Mouse (Mus musculus) liver, embryonic 12.5 days (tissue): ENCODE results near the gene Mau2. TPM values are rescaled to one million over a fixed set of nuclear protein-coding genes. Genes with fewer than 3 reads are reported as not detected.

Source experiments
- ATAC-seq: fragments of 200-750 bp; cut with Nextera tagmentation; 2 replicates; pipeline ENCODE4 v1.8.0; 2017; ENCODE audit warnings: moderate number of reproducible peaks, mild to moderate bottlenecking, moderate library complexity
- H3K27ac ChIP-seq: fragments of 300-500 bp; sonication (generic); 2 replicates; pipeline ENCODE4 v1.5.1; 2016; ENCODE audit warnings: mild to moderate bottlenecking
- H3K27me3 ChIP-seq: fragments of 300-500 bp; sonication (generic); replicated peaks from 2 replicates; pipeline ENCODE4 v1.6.1; 2016; ENCODE audit warnings: mild to moderate bottlenecking, moderate library complexity
- H3K36me3 ChIP-seq: fragments of 300-500 bp; sonication (generic); 2 replicates; pipeline ENCODE4 v1.6.1; 2016; ENCODE audit warnings: mild to moderate bottlenecking, moderate library complexity
- H3K4me1 ChIP-seq: fragments of 300-500 bp; sonication (generic); 2 replicates; pipeline ENCODE4 v1.6.1; 2016
- H3K4me2 ChIP-seq: fragments of 300-500 bp; sonication (generic); 2 replicates; pipeline ENCODE4 v1.6.1; 2016; ENCODE audit warnings: mild to moderate bottlenecking, moderate library complexity
- H3K4me3 ChIP-seq: fragments of 300-500 bp; sonication (generic); 2 replicates; pipeline ENCODE4 v1.5.1; 2016; ENCODE audit warnings: mild to moderate bottlenecking, moderate library complexity
- H3K9ac ChIP-seq: fragments of 300-500 bp; sonication (generic); 2 replicates; pipeline ENCODE4 v1.6.1; 2016; ENCODE audit warnings: mild to moderate bottlenecking, moderate library complexity
- H3K9me3 ChIP-seq: fragments of 300-500 bp; sonication (generic); replicated peaks from 2 replicates; pipeline ENCODE4 v1.6.1; 2016; ENCODE audit warnings: mild to moderate bottlenecking, moderate library complexity
- WGBS: fragments of 180-500 bp; shearing (Covaris S2); methylation state at CpG from one replicate; pipeline ENCODE4 v1.1.7; 2016; ENCODE audit not compliant: insufficient replicate concordance; 5-methylcytosine and 5-hydroxymethylcytosine counted together
- polyA plus RNA-seq: library from polyadenylated mRNA; unstranded; fragments of >200 nt; fragmentation: Nextera tagmentation; extraction: Ambion mirVana; gene quantifications from 2 replicates; pipeline ENCODE4 v1.2.1, GENCODE M21; 2016

The Mau2 gene
- 35.4 and 36.2 TPM in 2 replicates for polyA plus RNA-seq

GRCm38 (mm10) chr8:70042583-70043455 lies at the start of gene Mau2, which contains the start of gene Sugp1:
Mau2 (minus strand) TSS chr8:70042734.
Sugp1 (plus strand) TSS chr8:70042813.
- peak; percentile 91 for ATAC-seq
- WGBS: 2% methylated on average over 65 of the region's 65 CpGs
- no peaks in the 10 kb centered on the region for H3K27me3 ChIP-seq
- peak within 1 kb of the TSS; percentile 98 for H3K4me3 ChIP-seq
- H3K4me1 ChIP-seq: peaks cover 58% of the 10 kb centered on the region
- peak within 1 kb of the TSS; percentile 96 for H3K9ac ChIP-seq
- H3K9me3 ChIP-seq: no peaks in the 10 kb centered on the region
- H3K36me3 ChIP-seq: peaks cover 14% of the 10 kb centered on the region; the same call in 1 of the 2 replicates
- H3K4me2 ChIP-seq: peak within 1 kb of the TSS; percentile 96
- peak within 1 kb of the TSS; percentile 86 for H3K27ac ChIP-seq

- Histone ChIP-seq H3K4me2 (no peak overlapping the region), H3K27me3 (peaks cover 96% of the 10 kb centered on the region), H3K27ac (no peak overlapping the region), H3K9me3 (no peaks in the 10 kb centered on the region), H3K9ac (no peak overlapping the region), H3K36me3 (no peaks in the 10 kb centered on the region), H3K4me3 (no peak overlapping the region), H3K4me1 (peaks cover 8% of the 10 kb centered on the region)
- no peak for ATAC-seq
- WGBS: 52% methylated on average over 9 of the region's 9 CpGs
These were observed 46.9 kb upstream of the Mau2 start for GRCm38 (mm10) chr8:70089296-70089960.

- Histone ChIP-seq H3K4me2 (peak overlapping the region; percentile 48), H3K27ac (no peak overlapping the region), H3K4me1 (peaks cover 21% of the 10 kb centered on the region), H3K4me3 (peak overlapping the region; percentile 24), H3K9me3 (no peaks in the 10 kb centered on the region), H3K36me3 (no peaks in the 10 kb centered on the region), H3K9ac (no peak overlapping the region), H3K27me3 (peaks cover 97% of the 10 kb centered on the region)
- peak; percentile 31; the same call in 1 of the 2 replicates for ATAC-seq
- WGBS: 7% methylated on average over 56 of the region's 56 CpGs
These were observed 45.5 kb upstream of the Mau2 start for GRCm38 (mm10) chr8:70087836-70088650.

- no peak overlapping the region for H3K4me2 ChIP-seq
- no peaks in the 10 kb centered on the region for H3K9me3 ChIP-seq
- H3K27me3 ChIP-seq: peaks cover 100% of the 10 kb centered on the region
- no peak overlapping the region for H3K27ac ChIP-seq
- H3K4me1 ChIP-seq: peaks cover 22% of the 10 kb centered on the region
- WGBS: 6% methylated on average over 7 of the region's 7 CpGs
- no peak overlapping the region for H3K9ac ChIP-seq
- no peak overlapping the region for H3K4me3 ChIP-seq
- no peak for ATAC-seq
- H3K36me3 ChIP-seq: no peaks in the 10 kb centered on the region
These were observed 44.7 kb upstream of the Mau2 start for GRCm38 (mm10) chr8:70087237-70087636.

GRCm38 (mm10) chr8:70086151-70086550 lies 43.6 kb upstream of the Mau2 start:
- H3K4me1 ChIP-seq: peaks cover 22% of the 10 kb centered on the region
- WGBS: 32% methylated on average over 1 of the region's 1 CpGs
- no peaks in the 10 kb centered on the region for H3K36me3 ChIP-seq
- no peak overlapping the region for H3K9ac ChIP-seq
- H3K4me3 ChIP-seq: no peak overlapping the region
- no peak overlapping the region for H3K27ac ChIP-seq
- H3K9me3 ChIP-seq: no peaks in the 10 kb centered on the region
- no peak overlapping the region for H3K4me2 ChIP-seq
- ATAC-seq: no peak
- H3K27me3 ChIP-seq: peaks cover 100% of the 10 kb centered on the region

GRCm38 (mm10) chr8:70084191-70085065 lies 41.9 kb upstream of the Mau2 start:
- WGBS: 3% methylated on average over 71 of the region's 71 CpGs
- ATAC-seq: no peak
- Histone ChIP-seq H3K9ac (no peak overlapping the region), H3K27ac (no peak overlapping the region), H3K4me1 (peaks cover 22% of the 10 kb centered on the region), H3K27me3 (peaks cover 89% of the 10 kb centered on the region), H3K4me3 (peak overlapping the region; percentile 43), H3K4me2 (peak overlapping the region; percentile 59), H3K9me3 (no peaks in the 10 kb centered on the region), H3K36me3 (no peaks in the 10 kb centered on the region)

- peaks cover 22% of the 10 kb centered on the region for H3K4me1 ChIP-seq
- H3K4me3 ChIP-seq: peak within 1 kb of the TSS; percentile 43
- no peaks in the 10 kb centered on the region for H3K9me3 ChIP-seq
- WGBS: under 1% methylated on average over 26 of the region's 26 CpGs
- peaks cover 81% of the 10 kb centered on the region for H3K27me3 ChIP-seq
- H3K4me2 ChIP-seq: peak within 1 kb of the TSS; percentile 59
- H3K27ac ChIP-seq: no peak within 1 kb of the TSS
- no peak within 1 kb of the TSS for H3K9ac ChIP-seq
- H3K36me3 ChIP-seq: no peaks in the 10 kb centered on the region
- no peak for ATAC-seq
These were observed 40.8 kb upstream of the Mau2 start, which contains the start of gene Hapln4 for GRCm38 (mm10) chr8:70083285-70083684. Hapln4 (plus strand) TSS chr8:70083457.

- 77% methylated on average over 2 of the region's 2 CpGs for WGBS
- no peak overlapping the region for H3K4me2 ChIP-seq
- H3K4me3 ChIP-seq: no peak overlapping the region
- no peak overlapping the region for H3K9ac ChIP-seq
- H3K27me3 ChIP-seq: peaks cover 68% of the 10 kb centered on the region
- no peaks in the 10 kb centered on the region for H3K36me3 ChIP-seq
- peaks cover 17% of the 10 kb centered on the region for H3K4me1 ChIP-seq
- H3K9me3 ChIP-seq: no peaks in the 10 kb centered on the region
- no peak for ATAC-seq
- H3K27ac ChIP-seq: no peak overlapping the region
These were observed 39.4 kb upstream of the Mau2 start for GRCm38 (mm10) chr8:70081976-70082375.

- no peak overlapping the region for H3K27ac ChIP-seq
- 3% methylated on average over 1 of the region's 1 CpGs for WGBS
- H3K4me1 ChIP-seq: peaks cover 19% of the 10 kb centered on the region
- H3K9ac ChIP-seq: no peak overlapping the region
- ATAC-seq: no peak
- H3K9me3 ChIP-seq: no peaks in the 10 kb centered on the region
- no peak overlapping the region for H3K4me3 ChIP-seq
- 0 out of 2 replicates have a peak, but pooled peaks cover 9% of the 10 kb centered on the region for H3K27me3 ChIP-seq
- peaks cover 36% of the 10 kb centered on the region for H3K36me3 ChIP-seq
- H3K4me2 ChIP-seq: no peak overlapping the region
These were observed 31.1 kb upstream of the Mau2 start for GRCm38 (mm10) chr8:70073682-70074081.

- H3K4me2 ChIP-seq: peak overlapping the region; percentile 74
- H3K36me3 ChIP-seq: peaks cover 42% of the 10 kb centered on the region
- peak overlapping the region; percentile 51 for H3K9ac ChIP-seq
- peaks cover 19% of the 10 kb centered on the region for H3K4me1 ChIP-seq
- WGBS: 60% methylated on average over 8 of the region's 8 CpGs
- peak overlapping the region; percentile 40 for H3K4me3 ChIP-seq
- no peaks in the 10 kb centered on the region for H3K9me3 ChIP-seq
- ATAC-seq: no peak; the same call in 1 of the 2 replicates
- H3K27me3 ChIP-seq: 0 out of 2 replicates have a peak, but pooled peaks cover 9% of the 10 kb centered on the region
- H3K27ac ChIP-seq: no peak overlapping the region
These were observed 30.6 kb upstream of the Mau2 start for GRCm38 (mm10) chr8:70073120-70073519.
